Mouse (Mus musculus) liver, embryonic 15.5 days (tissue): ENCODE results near the gene Jak1. TPM values are rescaled to one million over a fixed set of nuclear protein-coding genes. Genes with fewer than 3 reads are reported as not detected.

Experiments used
- ATAC-seq: fragments of 200-750 bp; cut with Nextera tagmentation; 2 replicates; pipeline ENCODE4 v1.8.0; 2017; ENCODE audit warnings: moderate number of reproducible peaks, mild to moderate bottlenecking, moderate library complexity; ENCODE audit not compliant: insufficient read depth
- H3K27ac ChIP-seq: fragments of 300-500 bp; sonication (generic); replicated peaks from 2 replicates; pipeline ENCODE4 v1.5.1; 2015; ENCODE audit warnings: mild to moderate bottlenecking, inconsistent platforms
- H3K27me3 ChIP-seq: fragments of 300-500 bp; sonication (generic); 2 replicates; pipeline ENCODE4 v1.6.1; 2015; ENCODE audit warnings: mild to moderate bottlenecking, inconsistent platforms
- H3K36me3 ChIP-seq: fragments of 300-500 bp; sonication (generic); replicated peaks from 2 replicates; pipeline ENCODE4 v1.6.1; 2015; ENCODE audit warnings: moderate library complexity, mild to moderate bottlenecking, inconsistent platforms
- H3K4me1 ChIP-seq: fragments of 300-500 bp; sonication (generic); replicated peaks from 2 replicates; pipeline ENCODE4 v1.6.1; 2015; ENCODE audit warnings: inconsistent platforms
- H3K4me2 ChIP-seq: fragments of 300-500 bp; sonication (generic); 2 replicates; pipeline ENCODE4 v1.6.1; 2015; ENCODE audit warnings: moderate library complexity, mild to moderate bottlenecking, inconsistent platforms
- H3K4me3 ChIP-seq: fragments of 300-500 bp; sonication (generic); replicated peaks from 2 replicates; pipeline ENCODE4 v1.5.1; 2015; ENCODE audit warnings: mild to moderate bottlenecking, inconsistent platforms
- H3K9ac ChIP-seq: fragments of 300-500 bp; sonication (generic); 2 replicates; pipeline ENCODE4 v1.6.1; 2015; ENCODE audit warnings: moderate library complexity, mild to moderate bottlenecking, inconsistent platforms
- H3K9me3 ChIP-seq: fragments of 300-500 bp; sonication (generic); replicated peaks from 2 replicates; pipeline ENCODE4 v1.6.1; 2016; ENCODE audit warnings: inconsistent platforms
- WGBS: fragments of 180-500 bp; shearing (Covaris S2); methylation state at CpG from one replicate; pipeline ENCODE4 v1.1.7; 2015; ENCODE audit warnings: mixed read lengths; ENCODE audit not compliant: insufficient replicate concordance; 5-methylcytosine and 5-hydroxymethylcytosine counted together
- polyA plus RNA-seq: library from polyadenylated mRNA; unstranded; fragments of >200 nt; fragmentation: Nextera tagmentation; extraction: Ambion mirVana; gene quantifications from 2 replicates; pipeline ENCODE4 v1.2.1, GENCODE M21; 2015

Gene Jak1
- polyA plus RNA-seq, 1 experiment from 2014 or later, result 42.4 TPM

DNA sequence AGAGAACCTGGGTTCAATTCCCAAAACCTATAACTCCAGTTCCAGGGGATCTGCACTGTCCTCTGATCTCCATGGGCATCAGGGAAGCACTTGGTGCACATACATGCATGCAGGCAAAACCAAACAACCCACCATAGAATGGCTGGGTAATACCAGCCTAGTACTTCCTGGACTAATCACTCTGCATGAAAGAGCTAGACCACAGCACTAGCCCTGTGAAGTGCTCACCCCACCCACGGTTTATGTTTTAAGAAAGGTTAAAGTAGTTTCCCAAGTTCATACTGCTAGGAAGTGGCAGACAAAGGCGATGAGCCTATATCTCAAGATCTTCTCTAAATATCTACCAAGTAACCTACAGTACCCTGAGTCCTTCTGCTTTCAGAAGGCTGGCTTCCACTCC is 51.6 kb downstream of the Jak1 start:
- Histone ChIP-seq H3K4me3 (no peak overlapping the region), H3K4me1 (peaks cover 22% of the 10 kb centered on the region), H3K9me3 (no peaks in the 10 kb centered on the region), H3K4me2 (no peak overlapping the region), H3K27ac (no peak overlapping the region), H3K9ac (no peak overlapping the region), H3K36me3 (no peaks in the 10 kb centered on the region), H3K27me3 (no peaks in the 10 kb centered on the region)
- no peak for ATAC-seq
- WGBS, result 41% methylated on average over 2 of the region's 2 CpGs

DNA sequence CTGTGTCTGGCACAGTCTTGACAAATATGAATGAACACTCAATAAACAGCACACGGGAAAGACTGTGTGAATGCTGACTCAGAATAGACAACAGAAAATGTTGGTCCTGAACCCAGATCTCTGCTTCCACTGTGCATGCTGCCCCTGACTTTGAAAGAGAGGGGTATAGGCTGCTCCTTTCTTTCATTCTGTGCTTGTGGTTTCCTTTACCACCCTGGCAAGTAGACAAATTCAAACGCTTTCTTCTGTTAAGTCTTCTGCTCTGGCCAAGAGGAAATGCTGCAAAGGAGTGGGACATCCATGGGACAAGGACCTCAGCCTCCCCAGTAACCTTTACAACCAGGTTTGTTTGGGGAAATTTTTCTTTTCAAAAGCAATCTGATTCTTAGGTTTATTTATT is 57.6 kb downstream of the Jak1 start:
- Histone ChIP-seq H3K4me2 (no peak overlapping the region), H3K4me3 (no peak overlapping the region), H3K9ac (no peak overlapping the region), H3K9me3 (no peaks in the 10 kb centered on the region), H3K4me1 (peaks cover 32% of the 10 kb centered on the region), H3K27me3 (no peaks in the 10 kb centered on the region), H3K27ac (no peak overlapping the region), H3K36me3 (no peaks in the 10 kb centered on the region)
- no peak for ATAC-seq
- WGBS, result 30% methylated on average over 2 of the region's 2 CpGs

DNA sequence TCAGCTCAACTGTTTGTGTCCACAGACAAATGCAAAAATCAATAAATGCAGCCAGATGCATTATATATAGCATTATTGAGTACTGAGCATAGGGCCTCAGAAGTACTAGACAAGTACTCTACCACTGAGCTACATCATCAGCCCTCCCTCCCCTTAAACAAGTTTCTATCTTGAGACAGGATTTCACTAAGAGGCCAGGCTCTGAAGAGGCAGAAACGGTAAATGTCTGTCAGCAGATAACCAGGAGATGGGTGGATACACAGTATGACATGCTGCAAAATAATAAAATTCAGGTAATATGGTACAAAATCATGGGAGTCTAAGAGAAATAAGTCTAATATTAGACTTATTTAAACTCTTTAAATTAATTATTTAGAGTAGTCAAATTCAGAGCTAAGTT is 61.6 kb downstream of the Jak1 start:
- no peak overlapping the region for H3K4me2 ChIP-seq
- WGBS, result 16% methylated on average over 1 of the region's 1 CpGs
- H3K27ac ChIP-seq, result no peak overlapping the region
- H3K4me1 ChIP-seq, result peaks cover 45% of the 10 kb centered on the region
- no peaks in the 10 kb centered on the region for H3K27me3 ChIP-seq
- H3K9ac ChIP-seq, result no peak overlapping the region
- no peak overlapping the region for H3K4me3 ChIP-seq
- ATAC-seq, result no peak
- H3K36me3 ChIP-seq, result no peaks in the 10 kb centered on the region
- no peaks in the 10 kb centered on the region for H3K9me3 ChIP-seq

DNA sequence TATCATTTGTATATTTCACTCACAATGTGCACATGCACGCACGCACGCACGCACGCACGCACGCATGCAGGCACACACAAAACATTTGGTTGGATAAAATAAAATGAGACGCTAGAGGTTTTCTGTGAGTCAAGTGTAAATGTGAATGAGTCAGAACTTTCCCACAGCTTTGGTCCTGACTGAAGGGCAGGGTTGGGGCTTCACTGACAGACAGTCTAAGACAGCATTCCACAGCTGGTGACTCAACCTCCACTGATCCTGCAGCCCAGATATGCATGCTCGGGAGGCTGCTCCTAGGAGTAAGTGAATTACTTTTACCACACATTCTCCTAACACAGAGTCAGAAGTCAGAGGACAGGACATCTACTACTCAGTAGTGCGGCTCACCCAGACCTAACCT is 62.5 kb downstream of the Jak1 start:
- Histone ChIP-seq H3K4me1 (peaks cover 48% of the 10 kb centered on the region), H3K4me2 (no peak overlapping the region), H3K27me3 (no peaks in the 10 kb centered on the region), H3K4me3 (no peak overlapping the region), H3K9me3 (no peaks in the 10 kb centered on the region), H3K27ac (no peak overlapping the region), H3K9ac (no peak overlapping the region), H3K36me3 (no peaks in the 10 kb centered on the region)
- ATAC-seq, result no peak
- whole genome bisulfite sequencing, result 84% methylated on average over 10 of the region's 10 CpGs

GRCm38 (mm10) chr4:101199433-101200081 is 65.5 kb downstream of the Jak1 start:
- H3K4me1 ChIP-seq, result peaks cover 59% of the 10 kb centered on the region
- H3K27me3 ChIP-seq, result no peaks in the 10 kb centered on the region
- H3K9ac ChIP-seq, result no peak overlapping the region
- no peak overlapping the region for H3K27ac ChIP-seq
- H3K9me3 ChIP-seq, result no peaks in the 10 kb centered on the region
- H3K36me3 ChIP-seq, result no peaks in the 10 kb centered on the region
- ATAC-seq, result no peak
- no peak overlapping the region for H3K4me2 ChIP-seq
- 76% methylated on average over 8 of the region's 8 CpGs for WGBS
- H3K4me3 ChIP-seq, result no peak overlapping the region

- Histone ChIP-seq H3K9ac (no peak overlapping the region), H3K9me3 (no peaks in the 10 kb centered on the region), H3K4me2 (no peak overlapping the region), H3K27me3 (no peaks in the 10 kb centered on the region), H3K36me3 (no peaks in the 10 kb centered on the region), H3K4me3 (no peak overlapping the region), H3K27ac (no peak overlapping the region), H3K4me1 (peaks cover 61% of the 10 kb centered on the region)
- no peak for ATAC-seq
- WGBS, result 3% methylated on average over 2 of the region's 2 CpGs
Observed at GRCm38 (mm10) chr4:101198333-101198732, 66.7 kb downstream of the Jak1 start.

- Histone ChIP-seq H3K4me3 (no peak overlapping the region), H3K9ac (no peak overlapping the region), H3K27me3 (no peaks in the 10 kb centered on the region), H3K36me3 (no peaks in the 10 kb centered on the region), H3K9me3 (no peaks in the 10 kb centered on the region), H3K27ac (no peak overlapping the region), H3K4me2 (no peak overlapping the region), H3K4me1 (peaks cover 61% of the 10 kb centered on the region)
- ATAC-seq, result no peak
- WGBS, result 62% methylated on average over 9 of the region's 9 CpGs
Observed at GRCm38 (mm10) chr4:101197421-101198170, 67.5 kb downstream of the Jak1 start.

DNA sequence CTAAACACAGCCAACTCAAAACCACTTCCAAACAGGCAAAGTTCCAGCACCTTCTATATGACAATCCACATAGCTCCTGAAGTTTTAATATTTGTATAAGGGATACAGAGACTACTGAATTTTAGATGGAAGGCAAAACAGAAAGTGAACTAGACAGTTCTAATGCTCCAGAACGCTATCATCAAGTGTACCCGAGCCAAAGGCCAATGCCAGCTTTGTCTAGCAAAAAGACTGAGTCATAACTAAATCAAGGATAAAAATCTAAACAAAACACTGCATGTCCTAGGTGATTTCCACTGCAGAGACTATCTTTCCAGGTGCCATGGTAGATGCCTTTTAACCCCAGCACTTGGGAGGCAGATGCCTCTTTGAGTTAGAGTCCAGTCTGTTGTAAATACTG is 68.7 kb downstream of the Jak1 start:
- H3K36me3 ChIP-seq, result peaks cover 7% of the 10 kb centered on the region
- no peaks in the 10 kb centered on the region for H3K9me3 ChIP-seq
- no peak for ATAC-seq
- no peaks in the 10 kb centered on the region for H3K27me3 ChIP-seq
- no peak overlapping the region for H3K4me3 ChIP-seq
- H3K9ac ChIP-seq, result no peak overlapping the region
- 59% methylated on average over 2 of the region's 2 CpGs for WGBS
- no peak overlapping the region for H3K27ac ChIP-seq
- H3K4me1 ChIP-seq, result peaks cover 72% of the 10 kb centered on the region
- H3K4me2 ChIP-seq, result no peak overlapping the region

DNA sequence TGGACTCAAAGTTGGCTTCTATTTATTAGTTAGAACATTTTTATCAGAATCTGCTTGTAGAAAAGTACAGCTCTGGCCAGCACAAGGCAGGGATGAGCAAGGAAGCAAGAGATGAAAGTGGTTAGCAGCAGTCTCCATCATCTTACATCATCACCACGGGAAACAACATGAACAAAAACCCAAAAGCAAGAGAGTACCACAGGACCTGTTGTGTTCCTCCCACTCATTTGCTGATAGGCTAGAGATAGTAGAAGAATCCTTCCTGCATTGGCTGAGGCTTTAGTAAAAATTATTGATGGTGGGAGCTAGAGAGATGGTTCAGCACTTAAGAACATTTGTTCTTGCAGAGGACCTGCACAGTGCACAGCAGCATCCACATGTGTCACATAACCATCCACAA is 70.9 kb downstream of the Jak1 start:
- Histone ChIP-seq H3K4me1 (peaks cover 71% of the 10 kb centered on the region), H3K27me3 (no peaks in the 10 kb centered on the region), H3K9ac (no peak overlapping the region), H3K4me3 (no peak overlapping the region), H3K27ac (0 out of 2 replicates have a peak overlapping the region, but pooled peaks have one; percentile 56), H3K4me2 (no peak overlapping the region), H3K36me3 (peaks cover 16% of the 10 kb centered on the region), H3K9me3 (no peaks in the 10 kb centered on the region)
- WGBS, result 41% methylated on average over 1 of the region's 1 CpGs
- ATAC-seq, result no peak

- no peak overlapping the region; the same call in 1 of the 2 replicates for H3K4me3 ChIP-seq
- H3K36me3 ChIP-seq, result peaks cover 33% of the 10 kb centered on the region
- no peaks in the 10 kb centered on the region for H3K27me3 ChIP-seq
- peak overlapping the region; percentile 43 for H3K4me2 ChIP-seq
- H3K4me1 ChIP-seq, result peaks cover 60% of the 10 kb centered on the region
- H3K27ac ChIP-seq, result peak overlapping the region; percentile 56
- H3K9ac ChIP-seq, result 0 out of 2 replicates have a peak overlapping the region, but pooled peaks have one; percentile 6
- ATAC-seq, result peak; percentile 90
- WGBS, result 22% methylated on average over 5 of the region's 5 CpGs
- H3K9me3 ChIP-seq, result no peaks in the 10 kb centered on the region
Observed at GRCm38 (mm10) chr4:101192241-101192976, 72.7 kb downstream of the Jak1 start.

GRCm38 (mm10) chr4:101187381-101187780 is 77.7 kb downstream of the Jak1 start:
- Histone ChIP-seq H3K36me3 (peaks cover 72% of the 10 kb centered on the region), H3K9ac (no peak overlapping the region), H3K27ac (no peak overlapping the region), H3K27me3 (no peaks in the 10 kb centered on the region), H3K4me3 (no peak overlapping the region), H3K4me1 (peaks cover 37% of the 10 kb centered on the region), H3K9me3 (no peaks in the 10 kb centered on the region), H3K4me2 (no peak overlapping the region)
- no peak for ATAC-seq
- 67% methylated on average over 4 of the region's 4 CpGs for WGBS
